Comparison of ENCODE assay signal across 27 mouse cellular contexts in genomic region chr1:74055552-74055951, GRCm38 (mm10).
DNase-seq lines count a peak whose midpoint lies in the region; ATAC-seq and TF ChIP-seq lines count a peak whose summit lies in the region.
"Had no signal": no experiment of that assay in that cellular context is flagged by ENCODE, and none has a peak within 500 bp of the region (broad histone marks: within the 10 kb centered on the region; RNA-seq: fewer than 3 reads in every experiment).

No protein-coding gene starts in this region.

- 82% methylated on average over 4 of the region's 4 CpGs for WGBS in heart, embryonic 14.5 days
- WGBS in midbrain, embryonic 11.5 days, result 88% methylated on average over 4 of the region's 4 CpGs
- WGBS in midbrain, embryonic 14.5 days, result 88% methylated on average over 4 of the region's 4 CpGs
- WGBS in forebrain, embryonic 11.5 days, result 86% methylated on average over 4 of the region's 4 CpGs

- ATAC-seq in heart, embryonic 14.5 days (ENCODE audit: insufficient number of reproducible peaks, insufficient read depth, low FRiP score, low read depth), result no peak
- ATAC-seq in midbrain, embryonic 11.5 days (ENCODE audit: low FRiP score), result no peak
- no peak for ATAC-seq in midbrain, embryonic 14.5 days (ENCODE audit: low FRiP score, low TSS enrichment)
- ATAC-seq in forebrain, embryonic 11.5 days (replicated peaks; ENCODE audit: low FRiP score), result no peak
- no peak for ATAC-seq in frontal cortex, adult (ENCODE audit: low TSS enrichment)
- ATAC-seq: forebrain, embryonic 15.5 days; intestine, embryonic 16.5 days; midbrain, embryonic 15.5 days; Patski had no signal

- H3K36me3 ChIP-seq in heart, embryonic 14.5 days (ENCODE audit: control insufficient read depth, insufficient read depth, low read length), result 0 out of 2 replicates have a peak, but pooled peaks cover 4% of the 10 kb centered on the region
- H3K36me3 ChIP-seq in midbrain, embryonic 11.5 days (ENCODE audit: control insufficient read depth, insufficient read depth, low read length), result no peaks in the 10 kb centered on the region
- H3K36me3 ChIP-seq in midbrain, embryonic 14.5 days (ENCODE audit: control insufficient read depth, insufficient read depth, low read length), result no peaks in the 10 kb centered on the region
- no peaks in the 10 kb centered on the region for H3K36me3 ChIP-seq in forebrain, embryonic 11.5 days (ENCODE audit: control insufficient read depth, insufficient read depth, low read length)
- H3K36me3 ChIP-seq: embryonic facial prominence, embryonic 12.5 days; forebrain, embryonic 15.5 days; hindbrain, embryonic 12.5 days; lung, embryonic 15.5 days; midbrain, embryonic 15.5 days; neural tube, embryonic 15.5 days had no signal

- H3K9ac ChIP-seq in heart, embryonic 14.5 days (ENCODE audit: low read length), result no peak overlapping the region
- H3K9ac ChIP-seq in midbrain, embryonic 11.5 days (ENCODE audit: low read length), result no peak overlapping the region
- H3K9ac ChIP-seq in midbrain, embryonic 14.5 days (replicated peaks; ENCODE audit: low read length), result no peak overlapping the region
- H3K9ac ChIP-seq in forebrain, embryonic 11.5 days (ENCODE audit: low read length), result no peak overlapping the region
- H3K9ac ChIP-seq: embryonic facial prominence, embryonic 12.5 days; forebrain, embryonic 15.5 days; hindbrain, embryonic 12.5 days; limb, embryonic 13.5 days; lung, embryonic 15.5 days; midbrain, embryonic 15.5 days; neural tube, embryonic 15.5 days had no signal

- H3K9me3 ChIP-seq in heart, embryonic 14.5 days (ENCODE audit: control insufficient read depth, low read length), result no peaks in the 10 kb centered on the region
- no peaks in the 10 kb centered on the region for H3K9me3 ChIP-seq in midbrain, embryonic 11.5 days (ENCODE audit: control insufficient read depth, low read length)
- no peaks in the 10 kb centered on the region for H3K9me3 ChIP-seq in midbrain, embryonic 14.5 days (ENCODE audit: control insufficient read depth, low read length)
- H3K9me3 ChIP-seq in forebrain, embryonic 11.5 days (ENCODE audit: control insufficient read depth, low read length), result no peaks in the 10 kb centered on the region
- H3K9me3 ChIP-seq: embryonic facial prominence, embryonic 12.5 days; forebrain, embryonic 15.5 days; hindbrain, embryonic 12.5 days; limb, embryonic 13.5 days; lung, embryonic 15.5 days; midbrain, embryonic 15.5 days; neural tube, embryonic 15.5 days had no signal

- H3K27ac ChIP-seq in gastrocnemius, adult 2 months, result 0 out of 2 replicates have a peak overlapping the region, but pooled peaks have one; percentile 20
- H3K27ac ChIP-seq in heart, embryonic 14.5 days (replicated peaks in 1 of 2; ENCODE audit: control insufficient read depth in 1 of 2, insufficient read depth in 1 of 2, low read depth in 2 of 2, low read length in 2 of 2), result peak overlapping the region; percentile 14 to 89; a peak in 3 of 4 replicates
- no peak overlapping the region for H3K27ac ChIP-seq in midbrain, embryonic 11.5 days (ENCODE audit: low read depth, low read length)
- no peak overlapping the region for H3K27ac ChIP-seq in midbrain, embryonic 14.5 days (replicated peaks; ENCODE audit: low read depth, low read length)
- H3K27ac ChIP-seq in forebrain, embryonic 11.5 days (ENCODE audit: low read depth, low read length), result no peak overlapping the region
- H3K27ac ChIP-seq: embryonic facial prominence, embryonic 12.5 days; forebrain, embryonic 15.5 days; hindbrain, embryonic 12.5 days; limb, embryonic 13.5 days; lung, embryonic 15.5 days; midbrain, embryonic 15.5 days; neural tube, embryonic 15.5 days had no signal

- no peaks in the 10 kb centered on the region for H3K27me3 ChIP-seq in heart, embryonic 14.5 days (ENCODE audit: control insufficient read depth, insufficient read depth, low read length)
- H3K27me3 ChIP-seq in midbrain, embryonic 11.5 days (ENCODE audit: control insufficient read depth, insufficient read depth, low read length), result no peaks in the 10 kb centered on the region
- H3K27me3 ChIP-seq in midbrain, embryonic 14.5 days (ENCODE audit: control insufficient read depth, insufficient read depth, low read length), result no peaks in the 10 kb centered on the region
- H3K27me3 ChIP-seq in forebrain, embryonic 11.5 days (ENCODE audit: control insufficient read depth, insufficient read depth, low read length), result no peaks in the 10 kb centered on the region
- H3K27me3 ChIP-seq: embryonic facial prominence, embryonic 12.5 days; forebrain, embryonic 15.5 days; hindbrain, embryonic 12.5 days; limb, embryonic 13.5 days; lung, embryonic 15.5 days; midbrain, embryonic 15.5 days; neural tube, embryonic 15.5 days; Patski had no signal

- no peak overlapping the region for H3K4me2 ChIP-seq in heart, embryonic 14.5 days (ENCODE audit: low read length)
- no peak overlapping the region for H3K4me2 ChIP-seq in midbrain, embryonic 11.5 days
- no peak overlapping the region for H3K4me2 ChIP-seq in midbrain, embryonic 14.5 days (ENCODE audit: low read length)
- H3K4me2 ChIP-seq in forebrain, embryonic 11.5 days (ENCODE audit: low read depth, low read length, severe bottlenecking), result no peak overlapping the region
- H3K4me2 ChIP-seq: embryonic facial prominence, embryonic 12.5 days; forebrain, embryonic 15.5 days; hindbrain, embryonic 12.5 days; limb, embryonic 13.5 days; liver, embryonic 11.5 days; lung, embryonic 15.5 days; midbrain, embryonic 15.5 days; neural tube, embryonic 15.5 days had no signal

- intact Hi-C loops in gastrocnemius, adult 2 months (cut with DNase I), result no loop called here
- intact Hi-C loops in gastrocnemius, postnatal 14 days (cut with DNase I; ENCODE audit: low total_unique reads), result no loop called here
- intact Hi-C loops in heart, postnatal 25 days (cut with DNase I), result no loop called here

- DNase-seq in gastrocnemius, adult 2 months, result no peak
- DNase-seq in gastrocnemius, postnatal 14 days, result no peak
- no peak for DNase-seq in heart, postnatal 25 days (ENCODE audit: low spot score)
- peak; percentile 37 for DNase-seq in midbrain, embryonic 11.5 days (ENCODE audit: low spot score, missing footprints)
- DNase-seq in midbrain, embryonic 14.5 days, result no peak
- no peak for DNase-seq in forebrain, embryonic 11.5 days (ENCODE audit: low spot score)
- DNase-seq: adrenal gland, postnatal 10 days; cerebellum, adult 11 months; cerebellum, adult 9-10 months; cerebellum, postnatal 36 days; embryo, embryonic 11 days; kidney, postnatal 14 days; lung, postnatal 36 days; retina, postnatal 1 day; right cerebral cortex, postnatal 14 days had no signal

- no peak for TF ChIP-seq CTCF in gastrocnemius, adult 2 months (IDR thresholded peaks at IDR 0.05)

- no peak overlapping the region for H3K4me3 ChIP-seq in gastrocnemius, adult 2 months
- no peak overlapping the region for H3K4me3 ChIP-seq in heart, embryonic 14.5 days (ENCODE audit: control insufficient read depth in 1 of 2, insufficient read depth in 1 of 2, low read depth in 1 of 2, low read length in 2 of 2)
- no peak overlapping the region for H3K4me3 ChIP-seq in midbrain, embryonic 11.5 days (ENCODE audit: low read depth, low read length)
- no peak overlapping the region for H3K4me3 ChIP-seq in midbrain, embryonic 14.5 days (replicated peaks; ENCODE audit: low read depth, low read length)
- H3K4me3 ChIP-seq in forebrain, embryonic 11.5 days (ENCODE audit: low read depth, low read length), result no peak overlapping the region
- H3K4me3 ChIP-seq: embryonic facial prominence, embryonic 12.5 days; forebrain, embryonic 15.5 days; hindbrain, embryonic 12.5 days; limb, embryonic 13.5 days; lung, embryonic 15.5 days; midbrain, embryonic 15.5 days; neural tube, embryonic 15.5 days had no signal

- peaks cover 54 to 72% of the 10 kb centered on the region in 2 experiments for H3K4me1 ChIP-seq in heart, embryonic 14.5 days (ENCODE audit: control insufficient read depth in 2 of 2, insufficient read depth in 2 of 2, low read length in 2 of 2)
- no peaks in the 10 kb centered on the region for H3K4me1 ChIP-seq in midbrain, embryonic 11.5 days (ENCODE audit: control insufficient read depth, insufficient read depth, low read length)
- no peaks in the 10 kb centered on the region for H3K4me1 ChIP-seq in midbrain, embryonic 14.5 days (ENCODE audit: control insufficient read depth, insufficient read depth, low read length)
- no peaks in the 10 kb centered on the region for H3K4me1 ChIP-seq in forebrain, embryonic 11.5 days (replicated peaks; ENCODE audit: control insufficient read depth, insufficient read depth, low read length)
- H3K4me1 ChIP-seq: forebrain, embryonic 15.5 days; midbrain, embryonic 15.5 days had no signal

Comparison
In these comparisons a context has a peak if more than half of its experiments do, and no peak if none do; other contexts are left out.
1. H3K27ac ChIP-seq: peak in gastrocnemius, adult 2 months (single experiment) and heart, embryonic 14.5 days (2 of 2); none in midbrain, embryonic 11.5 days (single experiment), midbrain, embryonic 14.5 days (single experiment) and forebrain, embryonic 11.5 days (single experiment).